Mouse (Mus musculus) myocyte (in vitro differentiated cells): ENCODE measurements at regions not wholly inside any gene's neighbourhood (a gene's known extent, or its start where the extent isn't known, plus 50 kb on each side); places are given as distances from the start of the nearest gene placed in this dataset.

Experiments
- H3K27me3 ChIP-seq: one replicate; pipeline ENCODE4 v1.6.1; 2011; ENCODE audit not compliant: control insufficient read depth, insufficient read depth, insufficient read length
- H3K36me3 ChIP-seq: one replicate; pipeline ENCODE4 v1.6.1; 2011; ENCODE audit not compliant: control insufficient read depth, insufficient read depth
- H3K4me2 ChIP-seq: one replicate; pipeline ENCODE4 v1.6.1; 2011; ENCODE audit warnings: low read depth, control low read depth
- H3K4me3 ChIP-seq: one replicate; pipeline ENCODE4 v1.5.1; 2011; ENCODE audit warnings: mild to moderate bottlenecking, control low read depth, moderate library complexity
- H3K79me2 ChIP-seq: one replicate; pipeline ENCODE4 v1.6.1; 2011; ENCODE audit not compliant: control insufficient read depth, insufficient read depth
- H3ac ChIP-seq: one replicate; pipeline ENCODE4 v1.6.1; 2011; ENCODE audit not compliant: control insufficient read depth, insufficient read length
- CEBPB ChIP-seq: IDR thresholded peaks from 2 replicates; pipeline ENCODE4 v1.6.1; 2011; ENCODE audit warnings: mild to moderate bottlenecking, moderate library complexity; ENCODE audit not compliant: poor library complexity, insufficient read depth, severe bottlenecking
- E2F4 ChIP-seq: IDR thresholded peaks from one replicate; pipeline ENCODE4 v1.6.1; 2011; ENCODE audit warnings: mild to moderate bottlenecking, control low read depth, moderate library complexity; ENCODE audit not compliant: insufficient read depth
- MAX ChIP-seq: IDR thresholded peaks from one replicate; pipeline ENCODE4 v1.6.1; 2011; ENCODE audit warnings: low read depth, mild to moderate bottlenecking, control low read depth
- MYOD1 ChIP-seq, 3 experiments: IDR thresholded peaks; one replicate each; pipeline ENCODE4 v1.6.1; 2011; ENCODE audit warnings: control low read depth in 2 of 3, low read depth in 2 of 3, mild to moderate bottlenecking in 2 of 3, moderate library complexity in 1 of 3; ENCODE audit not compliant: insufficient read length in 2 of 3, control insufficient read depth in 1 of 3
- MYOG ChIP-seq, 3 experiments: IDR thresholded peaks; one replicate each; pipeline ENCODE4 v1.6.1; 2011; ENCODE audit warnings: control low read depth in 2 of 3, low read depth in 2 of 3, mild to moderate bottlenecking in 2 of 3; ENCODE audit not compliant: insufficient read length in 2 of 3, control insufficient read depth in 1 of 3, insufficient read depth in 1 of 3
- POLR2A ChIP-seq: IDR thresholded peaks from one replicate; pipeline ENCODE4 v1.6.1; 2011; ENCODE audit warnings: low read depth, mild to moderate bottlenecking, control low read depth, moderate library complexity; ENCODE audit not compliant: insufficient read length
- POLR2AphosphoS2 ChIP-seq: IDR thresholded peaks from one replicate; pipeline ENCODE4 v1.6.1; 2011; ENCODE audit warnings: low read depth, control low read depth; ENCODE audit not compliant: insufficient read length
- REST ChIP-seq: IDR thresholded peaks from one replicate; pipeline ENCODE4 v1.6.1; 2011; ENCODE audit warnings: mild to moderate bottlenecking, control low read depth, moderate library complexity; ENCODE audit not compliant: insufficient read depth, insufficient read length
- SRF ChIP-seq: IDR thresholded peaks from one replicate; pipeline ENCODE4 v1.6.1; 2011; ENCODE audit warnings: low read depth; ENCODE audit not compliant: control insufficient read depth, insufficient read length
- TCF12 ChIP-seq: IDR thresholded peaks from one replicate; pipeline ENCODE4 v1.6.1; 2011; ENCODE audit warnings: mild to moderate bottlenecking, control low read depth; ENCODE audit not compliant: poor library complexity, insufficient read depth, severe bottlenecking
- TCF3 ChIP-seq: IDR thresholded peaks from one replicate; pipeline ENCODE4 v1.6.1; 2011; ENCODE audit warnings: low read depth, control low read depth; ENCODE audit not compliant: insufficient read length
- USF1 ChIP-seq: IDR thresholded peaks from one replicate; pipeline ENCODE4 v1.6.1; 2011; ENCODE audit warnings: low read depth, mild to moderate bottlenecking, control low read depth, moderate library complexity

GRCm38 (mm10) chr14:62084047-62084446 lies 208.3 kb upstream of the Rnaseh2b start:
- H3K4me2 ChIP-seq: no peak overlapping the region
- H3K4me3 ChIP-seq: no peak overlapping the region
- no peak overlapping the region for H3ac ChIP-seq
- H3K79me2 ChIP-seq: no peaks in the 10 kb centered on the region
- TF ChIP-seq POLR2A: no peak
- H3K36me3 ChIP-seq: no peaks in the 10 kb centered on the region
- H3K27me3 ChIP-seq: peaks cover 26% of the 10 kb centered on the region

DNA sequence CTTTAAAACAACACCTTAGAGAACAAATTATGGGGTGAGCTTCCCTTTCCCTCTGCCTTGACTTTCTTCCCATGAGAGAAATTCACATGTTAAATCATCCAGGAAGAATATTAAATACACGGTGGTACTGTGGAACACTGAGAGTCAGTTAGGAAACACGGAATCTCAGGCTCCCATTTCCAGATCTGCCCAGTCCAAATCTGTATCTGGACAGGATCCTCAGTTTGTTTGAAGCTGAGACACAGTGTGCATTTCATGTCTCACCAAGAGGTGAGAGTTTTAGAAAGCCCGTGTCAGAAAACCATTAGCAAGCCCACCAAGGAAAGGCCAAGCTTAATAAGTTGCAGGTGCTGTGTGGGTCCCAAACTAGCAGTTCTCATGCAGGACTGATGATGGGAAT lies 204.2 kb upstream of the Rnaseh2b start:
- Histone ChIP-seq H3K4me2 (no peak overlapping the region), H3K36me3 (no peaks in the 10 kb centered on the region), H3ac (no peak overlapping the region), H3K79me2 (no peaks in the 10 kb centered on the region), H3K4me3 (no peak overlapping the region), H3K27me3 (peaks cover 20% of the 10 kb centered on the region)
- TF ChIP-seq MAX (no peak), POLR2A (no peak)

- Histone ChIP-seq H3K4me2 (no peak overlapping the region), H3ac (no peak overlapping the region), H3K79me2 (no peaks in the 10 kb centered on the region), H3K36me3 (no peaks in the 10 kb centered on the region), H3K4me3 (no peak overlapping the region), H3K27me3 (no peaks in the 10 kb centered on the region)
- no peak for TF ChIP-seq TCF3
- TF ChIP-seq E2F4: no peak
- TF ChIP-seq MYOG (IDR thresholded peaks at IDR 0.05; ENCODE audit: control insufficient read depth in 1 of 3, insufficient read depth in 1 of 3, insufficient read length in 2 of 3, low read depth in 2 of 3): no peak
- TF ChIP-seq REST: no peak
- TF ChIP-seq MYOD1 (IDR thresholded peaks at IDR 0.05; ENCODE audit: control insufficient read depth in 1 of 3, insufficient read length in 2 of 3, low read depth in 2 of 3): no peak
- no peak for TF ChIP-seq TCF12
- TF ChIP-seq USF1: no peak
- TF ChIP-seq SRF: no peak
- no peak for TF ChIP-seq POLR2A
- TF ChIP-seq CEBPB: no peak
- TF ChIP-seq MAX: no peak
- no peak for TF ChIP-seq POLR2AphosphoS2
Observed at GRCm38 (mm10) chr14:62117532-62117931, 174.9 kb upstream of the Rnaseh2b start.

DNA sequence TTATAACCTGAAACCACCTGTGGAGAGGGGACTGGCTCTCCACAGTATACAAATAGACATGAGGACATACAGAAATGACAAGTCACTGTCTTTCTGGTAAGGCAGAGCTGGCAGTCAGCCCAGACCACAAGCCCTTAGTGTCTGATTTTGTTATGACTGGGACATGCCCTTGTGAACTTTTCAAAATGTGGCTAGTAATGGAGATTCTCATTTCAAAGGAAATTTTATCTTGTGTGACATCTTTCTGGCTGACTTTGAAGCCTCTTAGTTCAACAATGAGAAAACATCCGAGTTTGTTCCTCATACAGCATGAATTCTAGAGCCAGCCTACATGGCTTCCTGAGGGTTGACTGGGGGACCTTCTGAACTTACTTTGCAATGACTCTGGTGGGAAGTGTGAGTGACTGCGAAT lies 173.8 kb upstream of the Rnaseh2b start:
- no peaks in the 10 kb centered on the region for H3K27me3 ChIP-seq
- H3K4me2 ChIP-seq: no peak overlapping the region
- no peaks in the 10 kb centered on the region for H3K36me3 ChIP-seq
- TF ChIP-seq MYOD1 (IDR thresholded peaks at IDR 0.05; ENCODE audit: control insufficient read depth in 1 of 3, insufficient read length in 2 of 3, low read depth in 2 of 3) (no peak), MYOG (IDR thresholded peaks at IDR 0.05; ENCODE audit: control insufficient read depth in 1 of 3, insufficient read depth in 1 of 3, insufficient read length in 2 of 3, low read depth in 2 of 3) (no peak), REST (no peak), MAX (no peak), POLR2A (no peak), E2F4 (no peak), POLR2AphosphoS2 (no peak), CEBPB (no peak), SRF (no peak), TCF3 (no peak), TCF12 (no peak), USF1 (no peak)
- no peaks in the 10 kb centered on the region for H3K79me2 ChIP-seq
- no peak overlapping the region for H3K4me3 ChIP-seq
- H3ac ChIP-seq: no peak overlapping the region

- Histone ChIP-seq H3K36me3 (no peaks in the 10 kb centered on the region), H3K27me3 (no peaks in the 10 kb centered on the region), H3K79me2 (no peaks in the 10 kb centered on the region), H3ac (no peak overlapping the region), H3K4me2 (no peak overlapping the region), H3K4me3 (no peak overlapping the region)
- TF ChIP-seq CEBPB: no peak
- TF ChIP-seq TCF12: no peak
Observed at GRCm38 (mm10) chr14:62128918-62129317, 163.5 kb upstream of the Rnaseh2b start.

DNA sequence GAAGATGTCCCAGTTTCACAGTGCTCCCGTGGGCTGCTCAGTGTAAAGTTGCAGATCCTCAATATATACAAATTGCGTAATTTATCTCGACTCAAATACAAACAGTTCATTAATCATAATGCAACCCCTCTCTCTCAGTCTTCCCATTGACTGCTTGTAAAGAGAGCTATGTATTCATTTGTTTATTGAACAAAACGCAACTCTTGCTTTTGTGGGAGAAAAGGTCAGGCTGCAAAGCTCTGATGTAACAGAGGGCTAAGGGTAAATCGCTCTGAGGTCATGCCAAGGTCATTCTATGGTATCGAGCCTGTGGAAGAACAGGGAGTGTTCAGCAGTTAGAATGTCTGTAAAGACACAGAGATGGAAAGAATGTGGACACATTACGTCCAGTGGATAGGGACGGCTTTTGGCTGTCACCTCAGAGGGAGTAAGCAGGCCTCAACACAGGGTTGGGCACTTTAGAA lies 160.0 kb upstream of the Rnaseh2b start:
- no peak for TF ChIP-seq TCF3
- no peak for TF ChIP-seq POLR2AphosphoS2
- TF ChIP-seq TCF12: no peak
- TF ChIP-seq E2F4: no peak
- TF ChIP-seq MAX: no peak
- TF ChIP-seq SRF: no peak
- TF ChIP-seq MYOD1 (IDR thresholded peaks at IDR 0.05; ENCODE audit: control insufficient read depth in 1 of 3, insufficient read length in 2 of 3, low read depth in 2 of 3): no peak
- no peak for TF ChIP-seq CEBPB
- no peak for TF ChIP-seq REST
- TF ChIP-seq MYOG (IDR thresholded peaks at IDR 0.05; ENCODE audit: control insufficient read depth in 1 of 3, insufficient read depth in 1 of 3, insufficient read length in 2 of 3, low read depth in 2 of 3): no peak
- no peak for TF ChIP-seq POLR2A
- TF ChIP-seq USF1: no peak
- Histone ChIP-seq H3K36me3 (no peaks in the 10 kb centered on the region), H3ac (no peak overlapping the region), H3K27me3 (no peaks in the 10 kb centered on the region), H3K4me2 (no peak overlapping the region), H3K79me2 (no peaks in the 10 kb centered on the region), H3K4me3 (no peak overlapping the region)
